Mouse (Mus musculus) large intestine, adult 2 months (tissue): ENCODE measurements around the gene C1ql4. TPM values are rescaled to one million over a fixed set of nuclear protein-coding genes. Genes with fewer than 3 reads are reported as not detected.
"Not testable (repeated sequence)": the region's sequence is repeated elsewhere in the genome, so short reads cannot be mapped to it uniquely, and the experiment has no call there.

Experiments
- DNase-seq: peaks from one replicate; pipeline ENCODE4 v3.0.0-alpha.2; 2012; ENCODE audit warnings: low read depth, low spot score
- WGBS: fragments of 180-500 bp; shearing (Covaris S2); methylation state at CpG from one replicate; pipeline ENCODE4 v1.1.7; 2018; 5-methylcytosine and 5-hydroxymethylcytosine counted together
- polyA plus RNA-seq: library from polyadenylated mRNA; depleted of rRNA; stranded (reverse); fragments of >200 nt; gene quantifications from 2 replicates; pipeline ENCODE4 v1.2.3, GENCODE M21; 2012

C1ql4 gene
- polyA plus RNA-seq, 1 experiment = not detected

GRCm38 (mm10) chr15:99078181-99078910, 9.3 kb downstream of the C1ql4 start:
- DNase-seq = no peak
- WGBS = 81% methylated on average over 15 of the region's 15 CpGs

DNA sequence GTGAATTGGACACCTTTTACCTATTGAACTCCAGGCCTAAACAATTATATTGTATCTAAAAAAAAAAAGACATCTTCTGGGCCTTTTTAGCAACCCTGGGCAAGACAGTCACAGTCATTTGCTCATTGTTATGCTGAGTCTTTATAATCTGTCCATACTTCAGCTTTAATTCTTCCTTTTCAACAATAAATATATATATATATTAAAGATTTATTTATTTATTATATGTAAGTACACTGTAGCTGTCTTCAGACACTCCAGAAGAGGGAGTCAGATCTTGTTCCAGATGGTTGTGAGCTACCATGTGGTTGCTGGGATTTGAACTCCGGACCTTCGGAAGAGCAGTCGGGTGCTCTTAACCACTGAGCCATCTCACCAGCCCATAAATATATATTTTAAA, 11.6 kb downstream of the C1ql4 start:
- WGBS = 99% methylated on average over 3 of the region's 3 CpGs
- DNase-seq = not testable (repeated sequence)

- under 1% methylated on average over 44 of the region's 44 CpGs for WGBS
- peak; percentile 95 for DNase-seq
Observed at GRCm38 (mm10) chr15:99074600-99075333, 12.8 kb downstream of the C1ql4 start.

GRCm38 (mm10) chr15:99074019-99074599, 13.5 kb downstream of the C1ql4 start, which contains the start of gene Troap:
Gene Troap (plus strand): TSS chr15:99074575.
- 18% methylated on average over 9 of the region's 9 CpGs for WGBS
- no peak for DNase-seq

DNA sequence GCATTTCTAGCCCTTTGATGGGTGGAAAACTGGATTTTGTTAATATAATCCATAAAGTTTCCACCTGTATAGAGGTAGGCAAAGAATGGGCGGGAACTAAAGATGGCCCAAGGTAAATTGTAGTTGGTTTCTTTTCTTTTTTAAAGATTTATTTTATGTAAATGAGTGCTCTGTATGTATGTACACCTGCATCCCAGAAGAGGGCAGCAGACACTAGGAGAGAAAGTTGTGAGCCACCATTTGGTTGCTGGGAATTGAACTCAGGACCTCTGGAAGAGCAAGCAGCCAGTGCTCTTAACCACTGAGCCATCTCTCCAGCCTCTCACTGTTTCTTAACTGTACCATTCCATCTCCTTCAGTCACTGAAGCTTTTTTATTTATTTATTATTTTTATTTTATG, 15.6 kb downstream of the C1ql4 start:
- no peak for DNase-seq
- 94% methylated on average over 1 of the region's 1 CpGs for WGBS

DNA sequence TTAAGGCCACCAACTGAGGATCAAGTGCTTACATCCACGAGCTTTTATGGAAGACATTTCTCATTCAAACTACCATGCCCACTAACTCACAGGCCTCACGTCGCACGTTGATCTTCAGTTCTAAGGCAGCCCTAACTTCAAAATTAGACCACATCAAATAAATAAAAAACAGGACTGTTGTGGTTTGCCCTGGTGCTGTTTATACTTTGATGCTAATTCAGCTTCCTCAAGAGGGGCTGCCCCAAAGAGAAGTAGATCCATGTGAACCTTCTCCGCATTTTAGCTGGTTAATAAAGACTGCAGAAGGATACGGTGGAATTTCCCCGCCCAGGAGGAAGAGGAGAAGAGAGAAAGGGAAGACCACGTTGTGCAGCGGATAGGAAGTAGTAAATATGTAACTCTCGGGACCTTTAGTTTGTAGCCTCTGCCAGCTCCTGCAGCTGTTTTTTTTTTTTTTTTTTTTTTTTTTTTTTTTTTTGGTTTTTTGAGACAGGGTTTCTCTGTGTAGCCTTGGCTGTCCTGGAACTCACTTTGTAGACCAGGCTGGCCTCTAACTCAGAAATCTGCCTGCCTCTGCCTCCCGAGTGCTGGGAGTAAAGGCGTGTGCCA, 22.0 kb downstream of the C1ql4 start:
- WGBS = 60% methylated on average over 12 of the region's 12 CpGs
- no peak for DNase-seq

GRCm38 (mm10) chr15:99056332-99056731, 31.3 kb downstream of the C1ql4 start:
- 9% methylated on average over 14 of the region's 14 CpGs for WGBS
- no peak for DNase-seq

DNA sequence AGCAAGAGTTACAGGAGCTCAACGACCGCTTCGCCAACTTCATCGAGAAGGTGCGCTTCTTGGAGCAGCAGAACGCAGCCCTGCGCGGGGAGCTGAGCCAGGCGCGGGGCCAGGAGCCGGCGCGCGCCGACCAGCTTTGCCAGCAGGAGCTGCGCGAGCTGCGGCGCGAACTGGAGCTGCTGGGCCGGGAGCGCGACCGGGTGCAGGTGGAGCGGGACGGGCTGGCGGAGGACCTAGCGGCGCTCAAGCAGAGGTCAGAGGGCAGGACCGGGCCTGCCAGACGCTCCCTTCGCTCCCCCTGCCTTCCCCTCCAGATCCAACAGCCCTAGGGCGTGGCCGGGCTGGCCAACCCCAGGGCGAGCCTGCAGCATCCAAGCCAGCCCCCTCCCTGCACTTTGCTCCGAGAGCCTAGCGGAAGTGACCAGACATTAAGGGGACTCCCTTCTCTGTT, 32.1 kb downstream of the C1ql4 start:
- no peak for DNase-seq

GRCm38 (mm10) chr15:99055040-99055439, 32.6 kb downstream of the C1ql4 start, which contains the start of gene Prph:
Gene Prph (plus strand): TSS chr15:99055174.
- no peak for DNase-seq
- WGBS = 4% methylated on average over 29 of the region's 30 CpGs

More for the DNA sequence above, 32.1 kb downstream of the C1ql4 start:
- 1% methylated on average over 37 of the region's 37 CpGs for WGBS

- no peak for DNase-seq
- WGBS = 23% methylated on average over 9 of the region's 9 CpGs
Observed at GRCm38 (mm10) chr15:99053373-99053772, 34.2 kb downstream of the C1ql4 start.

DNA sequence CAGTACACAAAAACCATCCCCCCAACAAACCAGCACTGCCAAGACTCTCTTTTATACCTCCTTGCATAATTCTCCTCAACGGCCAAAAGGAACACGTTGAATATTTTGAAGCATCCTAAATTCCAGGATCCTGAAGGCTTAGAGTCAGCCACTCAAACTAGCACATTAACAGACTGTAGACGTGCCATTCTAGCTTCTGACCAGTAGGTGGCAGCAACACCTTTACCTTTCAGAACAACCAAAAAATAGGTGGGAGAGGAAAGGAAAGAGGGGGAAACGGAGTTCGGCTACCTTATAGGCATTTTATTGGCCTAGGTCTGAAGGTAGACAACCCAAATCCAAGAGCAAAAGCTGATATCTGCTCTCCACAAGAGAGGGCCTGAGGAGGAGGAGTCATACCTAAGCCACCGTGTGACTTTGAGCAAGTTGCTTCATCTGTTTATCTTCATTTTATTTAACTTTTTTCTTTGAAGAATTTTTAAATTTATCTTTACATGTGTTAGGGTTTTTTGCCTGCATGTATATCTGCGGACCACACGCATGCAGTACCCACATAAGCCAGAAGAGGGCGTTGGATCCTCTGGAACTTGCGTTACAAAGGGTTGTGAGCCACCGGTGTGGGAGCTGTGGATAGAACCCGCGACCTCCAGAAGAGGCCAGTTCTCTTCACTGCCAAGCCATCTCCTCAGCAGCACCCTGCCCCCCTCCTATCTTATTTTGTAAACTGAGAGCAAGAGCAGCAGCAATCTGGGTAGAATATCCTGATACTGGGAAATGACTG, 38.0 kb downstream of the C1ql4 start:
- 29% methylated on average over 13 of the region's 13 CpGs for WGBS
- DNase-seq = no peak

DNA sequence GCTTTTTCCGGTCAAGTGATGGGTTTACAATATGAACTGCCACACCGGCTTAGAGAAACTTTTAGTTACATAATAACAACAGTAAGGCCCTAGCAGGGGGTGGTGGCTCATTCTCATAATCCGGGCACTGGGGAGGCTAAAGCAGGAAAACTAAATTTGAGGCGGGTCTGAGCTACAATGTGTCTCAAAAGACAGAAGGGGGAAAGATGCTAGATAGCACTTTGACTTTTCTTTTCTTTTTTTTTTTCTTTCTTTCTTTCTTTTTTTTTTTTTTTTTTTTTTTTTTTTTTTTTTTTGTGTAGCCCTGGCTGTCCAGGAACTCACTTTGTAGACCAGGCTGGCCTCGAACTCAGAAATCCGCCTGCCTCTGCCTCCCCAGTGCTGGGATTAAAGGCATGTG, 41.9 kb downstream of the C1ql4 start:
- 70% methylated on average over 6 of the region's 6 CpGs for WGBS
- not testable (repeated sequence) for DNase-seq

- 24% methylated on average over 3 of the region's 3 CpGs for WGBS
- no peak for DNase-seq
Observed at GRCm38 (mm10) chr15:99044854-99045253, 42.8 kb downstream of the C1ql4 start.

DNA sequence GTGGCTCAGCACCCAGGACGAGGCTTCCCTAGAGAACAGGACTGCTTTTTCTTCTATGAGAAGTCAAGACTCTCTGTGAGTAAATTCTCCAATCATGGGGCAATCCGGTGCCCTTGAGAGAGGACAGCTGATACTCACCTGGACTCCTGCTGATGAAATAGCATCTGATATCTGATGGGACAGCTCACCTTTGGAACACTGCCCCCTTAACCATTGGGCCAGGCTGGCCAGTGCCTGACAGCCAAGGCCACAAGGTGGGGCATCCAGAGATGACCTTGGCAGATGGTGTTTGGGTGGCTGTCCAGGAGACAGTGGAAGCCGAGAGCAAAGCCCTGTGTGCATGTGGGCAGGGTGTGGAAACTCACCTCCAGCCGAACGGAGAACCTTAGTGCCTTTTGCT, 45.3 kb downstream of the C1ql4 start:
- WGBS = 76% methylated on average over 5 of the region's 5 CpGs
- no peak for DNase-seq

GRCm38 (mm10) chr15:99040920-99041856, 46.4 kb downstream of the C1ql4 start:
- 64% methylated on average over 21 of the region's 21 CpGs for WGBS

GRCm38 (mm10) chr15:99039996-99040919, 47.4 kb downstream of the C1ql4 start:
- 58% methylated on average over 26 of the region's 26 CpGs for WGBS
- no peak for DNase-seq

More at GRCm38 (mm10) chr15:99040920-99041856, 46.4 kb downstream of the C1ql4 start:
- DNase-seq = no peak

DNA sequence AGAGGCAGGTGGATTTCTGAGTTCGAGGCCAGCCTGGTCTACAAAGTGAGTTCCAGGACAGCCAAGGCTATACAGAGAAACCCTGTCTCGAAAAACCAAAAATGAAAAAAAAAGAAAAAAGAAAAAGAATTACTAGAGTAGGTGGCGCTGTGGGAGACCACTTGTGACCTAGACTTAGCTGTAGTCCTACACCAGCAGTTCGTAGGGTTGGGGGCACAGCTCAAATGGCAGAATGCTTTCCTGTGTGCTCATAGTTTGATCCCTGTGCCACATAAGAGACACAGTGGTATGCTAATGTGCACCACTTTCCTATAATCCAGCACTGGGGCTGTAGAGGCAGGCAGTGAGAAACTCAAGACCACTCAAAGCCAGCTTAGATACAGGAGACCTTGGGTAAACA, 48.3 kb downstream of the C1ql4 start:
- 82% methylated on average over 4 of the region's 4 CpGs for WGBS
- DNase-seq = no peak
